Mouse (Mus musculus): ENCODE data around the gene Olfr380. TPM values are rescaled to one million over a fixed set of nuclear protein-coding genes. Genes with fewer than 3 reads are reported as not detected.

The Olfr380 gene
- polyA plus RNA-seq (2017; shearing (Covaris generic)) = not detected

GRCm38 (mm10) chr11:73457408-73457807 is at the start of gene Olfr380:
Gene Olfr380, minus strand, starts transcription at chr11:73457508.

DNA sequence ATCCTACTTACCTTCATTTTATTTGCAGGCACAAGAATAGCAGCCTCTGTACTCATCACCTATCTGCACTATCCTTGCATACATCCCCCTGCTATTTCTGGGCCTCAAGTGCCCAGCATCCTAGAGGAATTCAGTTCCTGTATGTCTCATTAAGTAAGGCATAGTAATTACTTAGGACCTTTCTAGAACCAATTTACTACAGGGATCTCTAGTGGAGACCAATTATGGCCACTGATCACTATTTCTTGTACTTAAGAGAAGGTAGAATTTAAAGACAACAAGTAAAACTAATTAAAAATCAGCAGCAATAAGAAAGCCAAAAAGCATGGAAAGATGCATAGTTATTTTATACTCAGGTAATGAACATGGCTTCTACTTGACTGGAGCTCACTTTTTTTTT is 34.2 kb upstream of the Olfr380 start, which contains the start of gene Olfr381:
Gene Olfr381, minus strand, starts transcription at position 101 of the 400 bp plus-strand sequence.

DNA sequence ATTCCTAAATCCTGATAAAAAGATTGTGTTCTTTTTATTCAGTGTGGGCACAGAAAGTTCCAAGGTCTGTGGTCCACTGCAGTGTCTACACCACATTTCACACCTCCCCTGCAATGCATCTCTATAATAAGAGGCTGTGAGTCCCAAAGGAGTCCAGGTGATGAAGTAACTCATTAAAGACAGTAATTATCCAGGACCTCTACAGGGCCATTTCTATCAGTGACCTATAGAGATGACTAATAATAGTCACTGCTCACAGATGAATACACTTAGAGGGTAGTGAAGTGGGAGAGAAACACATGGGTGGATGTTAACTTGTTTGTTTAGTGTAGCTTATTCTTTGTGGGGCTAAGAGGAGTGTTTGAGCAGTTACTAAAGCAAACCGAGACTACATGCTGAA is 28.9 kb downstream of the Olfr380 start, which contains the start of gene Olfr378:
Gene Olfr378, minus strand, starts transcription at position 101 of the 400 bp plus-strand sequence.

Other genes starting within 250 kb of the Olfr380 start
- gene Trpv1, start 223.2 kb downstream of the Olfr380 start, polyA plus RNA-seq (2017; shearing (Covaris generic)) = not detected
- gene Trpv3, start 190.1 kb downstream of the Olfr380 start, polyA plus RNA-seq (2017; shearing (Covaris generic)) = 0.12 TPM
- 0.82 TPM for gene Aspa, start 127.9 kb downstream of the Olfr380 start, polyA plus RNA-seq (2017; shearing (Covaris generic))
- gene Gm49340, start 127.8 kb downstream of the Olfr380 start, polyA plus RNA-seq (2017; shearing (Covaris generic)) = not detected
- gene Spata22, start 127.8 kb downstream of the Olfr380 start, polyA plus RNA-seq (2017; shearing (Covaris generic)) = not detected
- gene Olfr20, start 106.7 kb downstream of the Olfr380 start, polyA plus RNA-seq (2017; shearing (Covaris generic)) = not detected
- not detected for gene Olfr376, start 86.3 kb downstream of the Olfr380 start, polyA plus RNA-seq (2017; shearing (Covaris generic))
- not detected for gene Olfr1, start 57.9 kb downstream of the Olfr380 start, polyA plus RNA-seq (2017; shearing (Covaris generic))
- not detected for gene Olfr378, start 29.0 kb downstream of the Olfr380 start, polyA plus RNA-seq (2017; shearing (Covaris generic))
- not detected for gene Olfr381, start 34.1 kb upstream of the Olfr380 start, polyA plus RNA-seq (2017; shearing (Covaris generic))
- not detected for gene Olfr382, start 59.7 kb upstream of the Olfr380 start, polyA plus RNA-seq (2017; shearing (Covaris generic))
- gene Olfr385, start 135.5 kb upstream of the Olfr380 start, polyA plus RNA-seq (2017; shearing (Covaris generic)) = not detected
- gene Olfr384, start 141.1 kb upstream of the Olfr380 start, polyA plus RNA-seq (2017; shearing (Covaris generic)) = not detected
- gene Zfp735, start 231.3 kb upstream of the Olfr380 start, polyA plus RNA-seq (2017; shearing (Covaris generic)) = not detected